Mouse (Mus musculus): ENCODE data around the gene Lama2. TPM values are rescaled to one million over a fixed set of nuclear protein-coding genes. Genes with fewer than 3 reads are reported as not detected.

Gene Lama2
- total and polyA plus RNA-seq, 3 experiments = not detected

DNA sequence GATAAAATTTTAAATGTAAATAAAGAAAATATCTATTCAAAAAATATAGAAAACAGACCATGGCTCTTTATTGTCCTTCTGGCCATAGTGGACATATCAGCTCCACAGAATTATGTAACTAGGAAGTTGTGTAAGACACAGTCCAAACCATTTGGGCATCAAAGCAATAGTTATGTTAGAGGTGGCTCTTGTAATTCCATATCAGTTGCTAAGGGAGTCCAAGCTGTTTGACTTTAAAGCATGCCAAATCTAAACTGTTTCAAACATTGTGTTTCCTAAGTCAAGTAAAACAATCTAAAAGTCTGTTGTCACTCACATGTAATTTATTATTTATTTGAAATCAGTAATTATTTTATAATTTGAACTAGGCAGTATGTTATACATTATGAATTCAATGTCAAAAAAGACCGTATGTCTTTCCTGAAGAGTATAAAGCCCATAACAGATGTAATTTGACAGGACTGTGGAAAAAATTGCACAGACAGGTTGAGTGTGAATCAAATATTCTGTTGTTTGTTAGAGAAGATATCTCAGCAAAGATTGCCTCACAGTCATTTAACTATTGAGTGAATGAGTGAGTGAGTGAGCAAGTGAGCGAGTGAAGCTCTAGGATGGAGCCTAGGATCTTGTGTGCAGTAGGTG lies 550.6 kb downstream of the Lama2 start:
- no peak for TF ChIP-seq TCF12 (IDR thresholded peaks at IDR 0.05; ENCODE audit: low read depth, low read length)
- TF ChIP-seq POLR2AphosphoS5 (IDR thresholded peaks at IDR 0.05; ENCODE audit: borderline replicate concordance, low read depth, low read length) = no peak
- Histone ChIP-seq H3K79me2 (ENCODE audit: control insufficient read depth, insufficient read depth, low read length, poor library complexity) (no peaks in the 10 kb centered on the region), H3K9ac (ENCODE audit: control insufficient read depth, low read depth, low read length, poor library complexity, severe bottlenecking) (no peak overlapping the region), H3K9me3 (replicated peaks; ENCODE audit: insufficient read depth, low read length) (no peaks in the 10 kb centered on the region), H3K27me3 (ENCODE audit: control insufficient read depth in 1 of 2, insufficient read depth in 2 of 2, low read length in 2 of 2) (no peaks in the 10 kb centered on the region; a peak in 1 of 4 replicates), H3K27ac (ENCODE audit: control insufficient read depth, low read depth, low read length) (no peak overlapping the region), H3K36me3 (ENCODE audit: control insufficient read depth in 1 of 2, insufficient read depth in 2 of 2, low read length in 2 of 2) (no peaks in the 10 kb centered on the region), H3K4me1 (ENCODE audit: control insufficient read depth in 1 of 2, insufficient read depth in 2 of 2, low read length in 2 of 2) (no peaks in the 10 kb centered on the region), H3K4me3 (ENCODE audit: control insufficient read depth in 1 of 2, insufficient read depth in 1 of 2, low read depth in 2 of 2, low read length in 2 of 2) (no peak overlapping the region)
- DNase-seq (ENCODE audit: low read depth, low spot score) = no peak

DNA sequence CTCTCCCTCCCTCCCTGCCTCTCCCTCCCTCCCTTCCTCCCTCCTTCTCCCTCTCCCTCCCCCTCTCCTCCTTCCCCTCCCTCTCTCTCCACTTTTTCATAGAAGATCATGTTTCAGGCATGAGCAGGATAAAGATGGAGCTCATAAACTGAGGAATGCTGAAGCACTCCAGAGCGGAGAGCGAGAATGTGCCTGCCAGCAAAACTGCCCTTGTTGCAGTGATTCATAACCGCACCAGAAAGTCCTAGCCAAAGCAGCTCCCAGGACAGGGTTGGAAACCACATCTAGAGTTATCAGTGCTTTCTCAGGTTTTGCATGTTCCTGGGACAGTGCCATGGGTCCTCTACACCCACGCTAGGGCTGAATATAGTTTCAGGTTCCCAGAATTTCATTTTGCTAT lies 555.9 kb downstream of the Lama2 start:
- TF ChIP-seq EP300 (IDR thresholded peaks at IDR 0.05; ENCODE audit: low read depth in 1 of 2, low read length in 2 of 2) (no peak), MYB (IDR thresholded peaks at IDR 0.05; ENCODE audit: low read depth, low read length) (no peak), POLR2AphosphoS5 (IDR thresholded peaks at IDR 0.05; ENCODE audit: borderline replicate concordance, low read depth, low read length) (no peak), POLR2AphosphoS2 (IDR thresholded peaks at IDR 0.05; ENCODE audit: low read length) (no peak), MAX (IDR thresholded peaks at IDR 0.05; ENCODE audit: low read length) (no peak), GABPA (IDR thresholded peaks at IDR 0.05; ENCODE audit: low read depth, low read length) (no peak), ELF1 (IDR thresholded peaks at IDR 0.05; ENCODE audit: low read depth, low read length) (no peak), TBP (IDR thresholded peaks at IDR 0.05; ENCODE audit: low read depth, low read length) (no peak), POLR2A (IDR thresholded peaks at IDR 0.05; ENCODE audit: control insufficient read depth in 1 of 2, insufficient read depth in 1 of 2, low read depth in 1 of 2, low read length in 2 of 2, poor library complexity in 1 of 2) (no peak), USF2 (IDR thresholded peaks at IDR 0.05; ENCODE audit: borderline replicate concordance in 1 of 2, insufficient read depth in 1 of 2, low read depth in 1 of 2, low read length in 2 of 2) (no peak), MEF2A (IDR thresholded peaks at IDR 0.05; ENCODE audit: extremely low read depth, insufficient replicate concordance, low read depth, low read length, poor library complexity, severe bottlenecking) (no peak), JUND (IDR thresholded peaks at IDR 0.05; ENCODE audit: low read depth, low read length) (no peak), RAD21 (IDR thresholded peaks at IDR 0.05; ENCODE audit: low read depth, low read length) (no peak), CHD2 (IDR thresholded peaks at IDR 0.05; ENCODE audit: low read length) (no peak)
- Histone ChIP-seq H3K9me3 (replicated peaks; ENCODE audit: insufficient read depth, low read length) (no peaks in the 10 kb centered on the region), H3K79me2 (ENCODE audit: control insufficient read depth, insufficient read depth, low read length, poor library complexity) (no peaks in the 10 kb centered on the region), H3K36me3 (ENCODE audit: control insufficient read depth in 1 of 2, insufficient read depth in 2 of 2, low read length in 2 of 2) (no peaks in the 10 kb centered on the region), H3K27ac (ENCODE audit: control insufficient read depth, low read depth, low read length) (no peak overlapping the region), H3K9ac (ENCODE audit: control insufficient read depth, low read depth, low read length, poor library complexity, severe bottlenecking) (no peak overlapping the region), H3K4me1 (ENCODE audit: control insufficient read depth in 1 of 2, insufficient read depth in 2 of 2, low read length in 2 of 2) (no peaks in the 10 kb centered on the region), H3K4me3 (ENCODE audit: control insufficient read depth in 1 of 2, insufficient read depth in 1 of 2, low read depth in 2 of 2, low read length in 2 of 2) (no peak overlapping the region), H3K27me3 (ENCODE audit: control insufficient read depth in 1 of 2, insufficient read depth in 2 of 2, low read length in 2 of 2) (no peaks in the 10 kb centered on the region; a peak in 1 of 4 replicates)
- DNase-seq (ENCODE audit: low read depth, low spot score) = no peak

Measured in MEL (cell line).